Mouse (Mus musculus): ENCODE measurements around the gene Tuba4a. TPM values are rescaled to one million over a fixed set of nuclear protein-coding genes. Genes with fewer than 3 reads are reported as not detected.
A peak's percentile ranks its signal among the peaks of the same experiment; 100 is the strongest.

Tuba4a gene
- polyA plus RNA-seq, 1 experiment from 2014 or later, result 12.9 TPM

- peaks cover 12% of the 10 kb centered on the region for H3K4me1 ChIP-seq (replicated peaks; ENCODE audit: control insufficient read depth, insufficient read depth, low read length)
- no peak for ATAC-seq (replicated peaks; ENCODE audit: low FRiP score)
These were observed 1.8 kb downstream of the Tuba4a start for GRCm38 (mm10) chr1:75217893-75218226.

DNA sequence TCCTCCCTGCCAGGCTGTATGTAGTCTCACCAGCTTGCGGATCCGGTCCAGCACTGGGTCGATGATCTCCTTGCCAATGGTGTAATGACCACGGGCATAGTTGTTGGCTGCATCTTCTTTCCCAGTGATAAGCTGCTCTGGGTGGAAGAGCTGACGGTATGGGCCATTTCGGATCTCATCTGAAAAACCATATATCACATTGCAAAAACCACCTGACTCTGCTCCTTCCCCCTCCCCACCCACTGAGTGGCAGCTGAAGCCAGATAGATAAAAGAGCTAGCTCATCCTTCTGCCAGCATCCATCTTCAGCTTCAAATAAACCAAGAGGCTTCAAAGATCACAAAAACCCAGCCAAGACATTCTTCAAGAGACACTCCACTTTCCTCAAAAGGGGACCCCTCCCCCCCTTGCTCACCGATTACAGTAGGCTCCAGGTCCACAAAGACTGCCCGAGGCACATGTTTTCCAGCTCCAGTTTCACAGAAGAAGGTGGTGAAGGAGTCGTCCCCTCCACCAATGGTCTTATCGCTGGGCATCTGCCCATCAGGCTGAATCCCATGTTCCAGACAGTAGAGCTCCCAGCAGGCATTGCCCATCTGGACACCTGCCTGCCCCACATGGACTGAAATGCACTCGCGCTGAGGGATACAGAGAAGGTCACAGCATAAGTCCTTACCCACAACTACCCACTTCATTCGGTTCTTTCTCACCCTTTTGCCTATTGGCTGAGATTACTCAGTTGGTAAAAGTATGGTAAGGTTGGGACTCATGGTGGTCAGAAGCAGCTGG, 2.7 kb downstream of the Tuba4a start:
- Histone ChIP-seq H3K27ac (ENCODE audit: low read depth, low read length) (no peak overlapping the region), H3K4me2 (ENCODE audit: low read depth, low read length, severe bottlenecking) (no peak overlapping the region), H3K36me3 (ENCODE audit: control insufficient read depth, insufficient read depth, low read length) (no peaks in the 10 kb centered on the region; the same call in 1 of the 2 replicates), H3K4me1 (replicated peaks; ENCODE audit: control insufficient read depth, insufficient read depth, low read length) (peaks cover 12% of the 10 kb centered on the region), H3K9me3 (ENCODE audit: control insufficient read depth, low read length) (no peaks in the 10 kb centered on the region), H3K9ac (ENCODE audit: low read length) (no peak overlapping the region), H3K4me3 (ENCODE audit: low read depth, low read length) (no peak overlapping the region), H3K27me3 (ENCODE audit: control insufficient read depth, insufficient read depth, low read length) (peaks cover 46% of the 10 kb centered on the region)
- ATAC-seq (replicated peaks; ENCODE audit: low FRiP score) (no peak), DNase-seq (ENCODE audit: low spot score) (no peak)
- 80% methylated on average over 13 of the region's 13 CpGs for WGBS

More at GRCm38 (mm10) chr1:75217893-75218226, 1.8 kb downstream of the Tuba4a start:
- Histone ChIP-seq H3K27ac (ENCODE audit: low read depth, low read length) (no peak overlapping the region), H3K9ac (ENCODE audit: low read length) (no peak overlapping the region), H3K9me3 (ENCODE audit: control insufficient read depth, low read length) (no peaks in the 10 kb centered on the region), H3K36me3 (ENCODE audit: control insufficient read depth, insufficient read depth, low read length) (no peaks in the 10 kb centered on the region; the same call in 1 of the 2 replicates), H3K27me3 (ENCODE audit: control insufficient read depth, insufficient read depth, low read length) (peaks cover 48% of the 10 kb centered on the region), H3K4me2 (ENCODE audit: low read depth, low read length, severe bottlenecking) (no peak overlapping the region), H3K4me3 (ENCODE audit: low read depth, low read length) (peak overlapping the region; percentile 52; the same call in 1 of the 2 replicates)
- DNase-seq (ENCODE audit: low spot score), result no peak
- 4% methylated on average over 6 of the region's 6 CpGs for WGBS

- no peaks in the 10 kb centered on the region; the same call in 1 of the 2 replicates for H3K36me3 ChIP-seq (ENCODE audit: control insufficient read depth, insufficient read depth, low read length)
- peaks cover 41% of the 10 kb centered on the region for H3K27me3 ChIP-seq (ENCODE audit: control insufficient read depth, insufficient read depth, low read length)
- DNase-seq (ENCODE audit: low spot score) (no peak), ATAC-seq (replicated peaks; ENCODE audit: low FRiP score) (no peak)
- no peak overlapping the region for H3K27ac ChIP-seq (ENCODE audit: low read depth, low read length)
- peaks cover 18% of the 10 kb centered on the region for H3K4me1 ChIP-seq (replicated peaks; ENCODE audit: control insufficient read depth, insufficient read depth, low read length)
- H3K9me3 ChIP-seq (ENCODE audit: control insufficient read depth, low read length), result no peaks in the 10 kb centered on the region
- 94% methylated on average over 9 of the region's 9 CpGs for WGBS
- H3K4me3 ChIP-seq (ENCODE audit: low read depth, low read length), result no peak overlapping the region
- H3K4me2 ChIP-seq (ENCODE audit: low read depth, low read length, severe bottlenecking), result no peak overlapping the region
- H3K9ac ChIP-seq (ENCODE audit: low read length), result no peak overlapping the region
These were observed 3.9 kb downstream of the Tuba4a start for GRCm38 (mm10) chr1:75215785-75216184.

DNA sequence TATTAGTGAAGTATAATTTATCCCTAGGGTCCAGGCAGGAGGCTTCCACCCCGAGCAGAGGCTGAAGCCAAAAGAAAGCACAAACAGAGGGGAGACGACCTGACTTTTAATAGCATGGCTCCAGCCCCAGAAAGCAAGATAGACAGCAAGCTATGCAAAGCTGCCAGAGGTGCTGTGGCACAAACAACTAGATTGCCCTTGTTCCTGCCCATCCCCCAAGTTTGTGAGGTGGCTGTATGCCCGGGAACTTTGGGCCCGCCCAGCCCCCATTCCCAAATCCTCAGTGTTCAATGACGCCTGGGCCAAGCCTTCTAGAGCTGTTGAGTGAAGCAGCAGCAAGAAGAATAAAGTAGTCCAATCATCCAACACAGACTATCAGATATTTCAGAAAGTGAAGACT, 4.8 kb downstream of the Tuba4a start:
- H3K27me3 ChIP-seq (ENCODE audit: control insufficient read depth, insufficient read depth, low read length), result peaks cover 32% of the 10 kb centered on the region
- no peak overlapping the region for H3K27ac ChIP-seq (ENCODE audit: low read depth, low read length)
- H3K4me1 ChIP-seq (replicated peaks; ENCODE audit: control insufficient read depth, insufficient read depth, low read length), result peaks cover 18% of the 10 kb centered on the region
- H3K36me3 ChIP-seq (ENCODE audit: control insufficient read depth, insufficient read depth, low read length), result no peaks in the 10 kb centered on the region; the same call in 1 of the 2 replicates
- no peak overlapping the region for H3K4me2 ChIP-seq (ENCODE audit: low read depth, low read length, severe bottlenecking)
- WGBS, result 80% methylated on average over 5 of the region's 5 CpGs
- H3K4me3 ChIP-seq (ENCODE audit: low read depth, low read length), result no peak overlapping the region
- no peak for ATAC-seq (replicated peaks; ENCODE audit: low FRiP score)
- no peak overlapping the region for H3K9ac ChIP-seq (ENCODE audit: low read length)
- no peak for DNase-seq (ENCODE audit: low spot score)
- H3K9me3 ChIP-seq (ENCODE audit: control insufficient read depth, low read length), result no peaks in the 10 kb centered on the region

- Histone ChIP-seq H3K4me2 (ENCODE audit: low read depth, low read length, severe bottlenecking) (no peak overlapping the region), H3K9me3 (ENCODE audit: control insufficient read depth, low read length) (no peaks in the 10 kb centered on the region), H3K36me3 (ENCODE audit: control insufficient read depth, insufficient read depth, low read length) (no peaks in the 10 kb centered on the region; the same call in 1 of the 2 replicates), H3K27me3 (ENCODE audit: control insufficient read depth, insufficient read depth, low read length) (peaks cover 27% of the 10 kb centered on the region), H3K4me1 (replicated peaks; ENCODE audit: control insufficient read depth, insufficient read depth, low read length) (peaks cover 15% of the 10 kb centered on the region), H3K9ac (ENCODE audit: low read length) (no peak overlapping the region), H3K4me3 (ENCODE audit: low read depth, low read length) (no peak overlapping the region), H3K27ac (ENCODE audit: low read depth, low read length) (no peak overlapping the region)
- DNase-seq (ENCODE audit: low spot score) (no peak), ATAC-seq (replicated peaks; ENCODE audit: low FRiP score) (no peak)
- WGBS, result 84% methylated on average over 2 of the region's 2 CpGs
These were observed 5.2 kb downstream of the Tuba4a start for GRCm38 (mm10) chr1:75214442-75214841.

GRCm38 (mm10) chr1:75213096-75213495, 6.6 kb downstream of the Tuba4a start:
- 89% methylated on average over 7 of the region's 7 CpGs for WGBS
- Histone ChIP-seq H3K4me1 (replicated peaks; ENCODE audit: control insufficient read depth, insufficient read depth, low read length) (peaks cover 6% of the 10 kb centered on the region; the same call in 1 of the 2 replicates), H3K36me3 (ENCODE audit: control insufficient read depth, insufficient read depth, low read length) (no peaks in the 10 kb centered on the region; the same call in 1 of the 2 replicates), H3K4me3 (ENCODE audit: low read depth, low read length) (no peak overlapping the region), H3K9ac (ENCODE audit: low read length) (no peak overlapping the region), H3K27me3 (ENCODE audit: control insufficient read depth, insufficient read depth, low read length) (peaks cover 14% of the 10 kb centered on the region), H3K27ac (ENCODE audit: low read depth, low read length) (no peak overlapping the region), H3K9me3 (ENCODE audit: control insufficient read depth, low read length) (no peaks in the 10 kb centered on the region), H3K4me2 (ENCODE audit: low read depth, low read length, severe bottlenecking) (no peak overlapping the region)
- DNase-seq (ENCODE audit: low spot score), result no peak
- ATAC-seq (replicated peaks; ENCODE audit: low FRiP score), result no peak

GRCm38 (mm10) chr1:75212542-75212941, 7.1 kb downstream of the Tuba4a start:
- peaks cover 8% of the 10 kb centered on the region for H3K27me3 ChIP-seq (ENCODE audit: control insufficient read depth, insufficient read depth, low read length)
- no peak overlapping the region for H3K4me2 ChIP-seq (ENCODE audit: low read depth, low read length, severe bottlenecking)
- DNase-seq (ENCODE audit: low spot score) (no peak), ATAC-seq (replicated peaks; ENCODE audit: low FRiP score) (no peak)
- H3K36me3 ChIP-seq (ENCODE audit: control insufficient read depth, insufficient read depth, low read length), result no peaks in the 10 kb centered on the region; the same call in 1 of the 2 replicates
- H3K4me3 ChIP-seq (ENCODE audit: low read depth, low read length), result no peak overlapping the region
- H3K9me3 ChIP-seq (ENCODE audit: control insufficient read depth, low read length), result no peaks in the 10 kb centered on the region
- H3K9ac ChIP-seq (ENCODE audit: low read length), result no peak overlapping the region
- 90% methylated on average over 4 of the region's 4 CpGs for WGBS
- peaks cover 6% of the 10 kb centered on the region; the same call in 1 of the 2 replicates for H3K4me1 ChIP-seq (replicated peaks; ENCODE audit: control insufficient read depth, insufficient read depth, low read length)
- no peak overlapping the region for H3K27ac ChIP-seq (ENCODE audit: low read depth, low read length)

- Histone ChIP-seq H3K27me3 (ENCODE audit: control insufficient read depth, insufficient read depth, low read length) (no peaks in the 10 kb centered on the region), H3K9ac (ENCODE audit: low read length) (peak overlapping the region; percentile 89), H3K9me3 (ENCODE audit: control insufficient read depth, low read length) (no peaks in the 10 kb centered on the region), H3K4me1 (replicated peaks; ENCODE audit: control insufficient read depth, insufficient read depth, low read length) (peaks cover 6% of the 10 kb centered on the region; the same call in 1 of the 2 replicates), H3K4me2 (ENCODE audit: low read depth, low read length, severe bottlenecking) (peak overlapping the region; percentile 70), H3K36me3 (ENCODE audit: control insufficient read depth, insufficient read depth, low read length) (no peaks in the 10 kb centered on the region; the same call in 1 of the 2 replicates), H3K27ac (ENCODE audit: low read depth, low read length) (no peak overlapping the region), H3K4me3 (ENCODE audit: low read depth, low read length) (peak overlapping the region; percentile 95)
- DNase-seq (ENCODE audit: low spot score) (no peak), ATAC-seq (replicated peaks; ENCODE audit: low FRiP score) (no peak)
- WGBS, result 14% methylated on average over 17 of the region's 17 CpGs
These were observed 8.4 kb downstream of the Tuba4a start for GRCm38 (mm10) chr1:75211141-75211708.
